Mouse (Mus musculus): Measurements from ENCODE around the gene Eps15. TPM values are rescaled to one million over a fixed set of nuclear protein-coding genes. Genes with fewer than 3 reads are reported as not detected.
A peak's percentile ranks its signal among the peaks of the same experiment; 100 is the strongest.

Eps15 gene
- polyA plus RNA-seq, 1 experiment: 5.9 TPM

DNA sequence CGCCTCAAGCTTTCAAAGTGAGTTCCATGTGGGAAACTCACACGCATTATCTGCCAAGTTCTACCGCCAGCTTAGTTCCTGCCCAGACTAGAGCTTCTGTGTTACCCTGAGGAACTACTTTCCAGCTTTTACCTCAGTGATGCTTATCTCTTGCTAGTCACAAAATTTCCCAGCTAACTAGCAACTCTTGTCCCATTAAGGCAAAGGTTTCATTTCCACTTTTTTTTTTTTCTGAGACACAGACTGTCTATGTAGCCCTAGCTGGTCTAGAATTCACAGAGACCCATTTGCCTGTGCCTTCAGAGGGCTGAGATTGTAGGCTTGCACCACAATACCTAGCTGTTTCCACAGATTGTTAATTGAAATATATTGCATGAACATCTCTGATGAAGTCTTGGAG is 12.6 kb upstream of the Eps15 start:
- no peak for DNase-seq (ENCODE audit: low read depth in 1 of 2, low spot score in 2 of 2)
- Histone ChIP-seq H3K4me1 (ENCODE audit: control insufficient read depth, insufficient read depth, insufficient read length) (no peaks in the 10 kb centered on the region), H3K36me3 (ENCODE audit: control insufficient read depth, insufficient read depth, low read length) (no peaks in the 10 kb centered on the region), H3K4me3 (ENCODE audit: extremely low read depth, insufficient read depth, insufficient read length) (no peak overlapping the region), H3K27me3 (ENCODE audit: control insufficient read depth, insufficient read depth, low read length) (no peaks in the 10 kb centered on the region), H3K27ac (ENCODE audit: insufficient read depth, low read length) (no peak overlapping the region)
- TF ChIP-seq POLR2A (IDR thresholded peaks at IDR 0.05; ENCODE audit: low read depth, low read length) (no peak), CTCF (IDR thresholded peaks at IDR 0.05; ENCODE audit: extremely low read depth, insufficient read depth, insufficient read length, insufficient replicate concordance) (no peak)
- WGBS: 81% methylated on average over 3 of the region's 3 CpGs

GRCm38 (mm10) chr4:109268903-109269302 is 11.2 kb upstream of the Eps15 start:
- H3K27ac ChIP-seq (ENCODE audit: insufficient read depth, low read length): no peak overlapping the region
- no peak overlapping the region for H3K4me3 ChIP-seq (ENCODE audit: extremely low read depth, insufficient read depth, insufficient read length)
- no peak for DNase-seq (ENCODE audit: low read depth in 1 of 2, low spot score in 2 of 2)
- peaks cover 3% of the 10 kb centered on the region; the same call in 1 of the 2 replicates for H3K4me1 ChIP-seq (ENCODE audit: control insufficient read depth, insufficient read depth, insufficient read length)
- TF ChIP-seq CTCF (IDR thresholded peaks at IDR 0.05; ENCODE audit: extremely low read depth, insufficient read depth, insufficient read length, insufficient replicate concordance) (no peak), POLR2A (IDR thresholded peaks at IDR 0.05; ENCODE audit: low read depth, low read length) (no peak)
- H3K36me3 ChIP-seq (ENCODE audit: control insufficient read depth, insufficient read depth, low read length): no peaks in the 10 kb centered on the region
- H3K27me3 ChIP-seq (ENCODE audit: control insufficient read depth, insufficient read depth, low read length): no peaks in the 10 kb centered on the region
- 37% methylated on average over 3 of the region's 3 CpGs for WGBS

- H3K27ac ChIP-seq (ENCODE audit: insufficient read depth, low read length): no peak overlapping the region
- H3K4me3 ChIP-seq (ENCODE audit: extremely low read depth, insufficient read depth, insufficient read length): no peak overlapping the region
- WGBS: 55% methylated on average over 4 of the region's 4 CpGs
Observed at GRCm38 (mm10) chr4:109271803-109272202, 8.3 kb upstream of the Eps15 start.

GRCm38 (mm10) chr4:109273586-109274240 is 6.4 kb upstream of the Eps15 start:
- no peaks in the 10 kb centered on the region for H3K36me3 ChIP-seq (ENCODE audit: control insufficient read depth, insufficient read depth, low read length)
- H3K27me3 ChIP-seq (ENCODE audit: control insufficient read depth, insufficient read depth, low read length): no peaks in the 10 kb centered on the region
- H3K4me3 ChIP-seq (ENCODE audit: extremely low read depth, insufficient read depth, insufficient read length): no peak overlapping the region
- DNase-seq (ENCODE audit: low read depth in 1 of 2, low spot score in 2 of 2): no peak
- TF ChIP-seq CTCF (IDR thresholded peaks at IDR 0.05; ENCODE audit: extremely low read depth, insufficient read depth, insufficient read length, insufficient replicate concordance) (no peak), POLR2A (IDR thresholded peaks at IDR 0.05; ENCODE audit: low read depth, low read length) (no peak)
- 84% methylated on average over 2 of the region's 2 CpGs for WGBS
- H3K4me1 ChIP-seq (ENCODE audit: control insufficient read depth, insufficient read depth, insufficient read length): peaks cover 3% of the 10 kb centered on the region; the same call in 1 of the 2 replicates
- no peak overlapping the region for H3K27ac ChIP-seq (ENCODE audit: insufficient read depth, low read length)

More at GRCm38 (mm10) chr4:109271803-109272202, 8.3 kb upstream of the Eps15 start:
- H3K36me3 ChIP-seq (ENCODE audit: control insufficient read depth, insufficient read depth, low read length): no peaks in the 10 kb centered on the region
- H3K4me1 ChIP-seq (ENCODE audit: control insufficient read depth, insufficient read depth, insufficient read length): peaks cover 3% of the 10 kb centered on the region; the same call in 1 of the 2 replicates
- H3K27me3 ChIP-seq (ENCODE audit: control insufficient read depth, insufficient read depth, low read length): no peaks in the 10 kb centered on the region
- TF ChIP-seq POLR2A (IDR thresholded peaks at IDR 0.05; ENCODE audit: low read depth, low read length) (no peak), CTCF (IDR thresholded peaks at IDR 0.05; ENCODE audit: extremely low read depth, insufficient read depth, insufficient read length, insufficient replicate concordance) (no peak)
- no peak for DNase-seq (ENCODE audit: low read depth in 1 of 2, low spot score in 2 of 2)

- no peaks in the 10 kb centered on the region for H3K36me3 ChIP-seq (ENCODE audit: control insufficient read depth, insufficient read depth, low read length)
- peak overlapping the region; percentile 86 for H3K4me3 ChIP-seq (ENCODE audit: extremely low read depth, insufficient read depth, insufficient read length)
- peak in 1 of 2 experiments; percentile 30 for DNase-seq (ENCODE audit: low read depth in 1 of 2, low spot score in 2 of 2)
- H3K27me3 ChIP-seq (ENCODE audit: control insufficient read depth, insufficient read depth, low read length): no peaks in the 10 kb centered on the region
- no peak for TF ChIP-seq CTCF (IDR thresholded peaks at IDR 0.05; ENCODE audit: extremely low read depth, insufficient read depth, insufficient read length, insufficient replicate concordance)
- WGBS: under 1% methylated on average over 57 of the region's 85 CpGs
- peaks cover 10% of the 10 kb centered on the region for H3K4me1 ChIP-seq (ENCODE audit: control insufficient read depth, insufficient read depth, insufficient read length)
- peak overlapping the region; percentile 70 for H3K27ac ChIP-seq (ENCODE audit: insufficient read depth, low read length)
Observed at GRCm38 (mm10) chr4:109280459-109281160, 542 bp downstream of the Eps15 start.

DNA sequence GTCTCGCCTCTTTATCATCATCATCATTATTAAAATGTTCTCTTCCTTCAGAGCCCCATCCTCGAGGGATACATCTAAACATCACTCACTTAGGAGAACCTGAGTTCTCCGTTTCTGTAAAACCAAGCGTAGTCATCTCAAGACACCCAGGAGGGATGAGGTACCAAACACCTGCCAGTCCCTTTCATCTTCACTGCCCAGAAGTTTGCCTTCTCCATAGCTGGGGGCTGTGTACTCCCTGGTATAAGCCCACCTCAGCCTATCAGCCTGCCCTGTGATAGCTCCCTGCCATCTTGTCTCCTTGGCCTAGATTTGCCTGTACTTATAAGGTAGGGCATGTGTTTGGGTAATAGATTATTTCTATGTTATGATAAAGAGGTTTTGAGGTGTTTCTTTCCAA is 1.1 kb downstream of the Eps15 start:
- DNase-seq (ENCODE audit: low read depth in 1 of 2, low spot score in 2 of 2): no peak
- peak overlapping the region; percentile 86 for H3K4me3 ChIP-seq (ENCODE audit: extremely low read depth, insufficient read depth, insufficient read length)
- H3K36me3 ChIP-seq (ENCODE audit: control insufficient read depth, insufficient read depth, low read length): no peaks in the 10 kb centered on the region
- WGBS: 24% methylated on average over 4 of the region's 4 CpGs
- peaks cover 10% of the 10 kb centered on the region for H3K4me1 ChIP-seq (ENCODE audit: control insufficient read depth, insufficient read depth, insufficient read length)
- TF ChIP-seq CTCF (IDR thresholded peaks at IDR 0.05; ENCODE audit: extremely low read depth, insufficient read depth, insufficient read length, insufficient replicate concordance): no peak
- TF ChIP-seq POLR2A (IDR thresholded peaks at IDR 0.05; ENCODE audit: low read depth, low read length): no peak
- H3K27ac ChIP-seq (ENCODE audit: insufficient read depth, low read length): peak overlapping the region; percentile 70; the same call in 1 of the 2 replicates
- H3K27me3 ChIP-seq (ENCODE audit: control insufficient read depth, insufficient read depth, low read length): no peaks in the 10 kb centered on the region

- Histone ChIP-seq H3K4me3 (ENCODE audit: extremely low read depth, insufficient read depth, insufficient read length) (no peak overlapping the region), H3K27ac (ENCODE audit: insufficient read depth, low read length) (no peak overlapping the region), H3K4me1 (ENCODE audit: control insufficient read depth, insufficient read depth, insufficient read length) (peaks cover 10% of the 10 kb centered on the region), H3K36me3 (ENCODE audit: control insufficient read depth, insufficient read depth, low read length) (no peaks in the 10 kb centered on the region), H3K27me3 (ENCODE audit: control insufficient read depth, insufficient read depth, low read length) (no peaks in the 10 kb centered on the region)
- 53% methylated on average over 1 of the region's 1 CpGs for WGBS
- DNase-seq (ENCODE audit: low read depth in 1 of 2, low spot score in 2 of 2): no peak
- TF ChIP-seq POLR2A (IDR thresholded peaks at IDR 0.05; ENCODE audit: low read depth, low read length) (no peak), CTCF (IDR thresholded peaks at IDR 0.05; ENCODE audit: extremely low read depth, insufficient read depth, insufficient read length, insufficient replicate concordance) (no peak)
Observed at GRCm38 (mm10) chr4:109281946-109282345, 1.9 kb downstream of the Eps15 start.
